Comparison of ENCODE assay signal across 10 mouse cellular contexts in the genomic region with DNA sequence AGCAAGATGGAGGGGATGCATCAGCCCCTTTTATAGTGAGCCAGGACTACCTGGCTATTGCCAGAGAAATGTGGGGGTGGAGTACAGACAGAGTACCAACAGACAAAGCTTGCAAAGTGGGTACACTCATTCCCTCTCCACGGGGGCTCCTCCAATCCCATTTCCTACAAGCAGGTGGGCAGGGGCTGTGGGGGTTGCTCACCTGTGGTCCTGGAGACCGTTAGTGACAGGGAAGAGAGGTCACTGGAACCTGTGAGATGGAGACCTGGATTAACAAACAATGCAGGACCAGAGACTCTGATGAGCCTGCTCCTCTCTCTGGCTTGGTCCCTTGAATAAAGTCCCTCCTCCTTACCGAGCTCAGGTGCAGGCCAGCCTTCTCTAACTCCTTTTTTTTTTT. TPM values are rescaled to one million over a fixed set of nuclear protein-coding genes. Genes with fewer than 3 reads are reported as not detected.
DNase-seq lines count a peak whose midpoint lies in the region; ATAC-seq and TF ChIP-seq lines count a peak whose summit lies in the region.
"Had no signal": no experiment of that assay in that cellular context is flagged by ENCODE, and none has a peak within 500 bp of the region (broad histone marks: within the 10 kb centered on the region; RNA-seq: fewer than 3 reads in every experiment).

No protein-coding gene starts in this region.

- H3K4me3 ChIP-seq in kidney, embryonic 15.5 days (replicated peaks), result peak overlapping the region; percentile 69
- H3K4me3 ChIP-seq in kidney, adult 2 months (ENCODE audit: insufficient read depth, low read depth, low read length), result no peak overlapping the region
- peak overlapping the region; percentile 55; the same call in 1 of the 2 replicates for H3K4me3 ChIP-seq in brown adipose tissue, adult 24 weeks (ENCODE audit: insufficient read depth, low read depth, low read length)
- H3K4me3 ChIP-seq in hindbrain, embryonic 13.5 days, result peak overlapping the region; percentile 76; the same call in 1 of the 2 replicates
- H3K4me3 ChIP-seq in midbrain, embryonic 14.5 days (replicated peaks; ENCODE audit: low read depth, low read length), result peak overlapping the region; percentile 68

- WGBS in kidney, embryonic 15.5 days, result 67% methylated on average over 3 of the region's 3 CpGs
- WGBS in kidney, adult 2 months, result 63% methylated on average over 3 of the region's 3 CpGs
- WGBS in hindbrain, embryonic 13.5 days, result 65% methylated on average over 3 of the region's 3 CpGs
- WGBS in midbrain, embryonic 14.5 days, result 54% methylated on average over 3 of the region's 3 CpGs

- TF ChIP-seq CTCF in kidney, adult 2 months (conservative IDR thresholded peaks at IDR 0.05; ENCODE audit: insufficient read depth, insufficient read length, low read depth, low read length), result no peak

- intact Hi-C loops in gastrocnemius, postnatal 36 days (cut with DNase I), result no loop called here

- peak overlapping the region; percentile 90 for H3K4me2 ChIP-seq in kidney, embryonic 15.5 days
- H3K4me2 ChIP-seq in hindbrain, embryonic 13.5 days, result peak overlapping the region; percentile 89
- peak overlapping the region; percentile 94 for H3K4me2 ChIP-seq in midbrain, embryonic 14.5 days (ENCODE audit: low read length)

- H3K27me3 ChIP-seq in kidney, embryonic 15.5 days, result no peaks in the 10 kb centered on the region
- H3K27me3 ChIP-seq in kidney, adult 2 months (replicated peaks; ENCODE audit: control insufficient read depth, insufficient read depth, low read length), result no peaks in the 10 kb centered on the region
- 0 out of 2 replicates have a peak, but pooled peaks cover 7% of the 10 kb centered on the region for H3K27me3 ChIP-seq in hindbrain, embryonic 13.5 days
- no peaks in the 10 kb centered on the region for H3K27me3 ChIP-seq in midbrain, embryonic 14.5 days (ENCODE audit: control insufficient read depth, insufficient read depth, low read length)

- peaks cover 11% of the 10 kb centered on the region for H3K36me3 ChIP-seq in kidney, embryonic 15.5 days
- no peaks in the 10 kb centered on the region for H3K36me3 ChIP-seq in kidney, adult 2 months (ENCODE audit: control insufficient read depth, insufficient read depth, low read length)
- H3K36me3 ChIP-seq in hindbrain, embryonic 13.5 days, result peaks cover 10% of the 10 kb centered on the region
- H3K36me3 ChIP-seq in midbrain, embryonic 14.5 days (ENCODE audit: control insufficient read depth, insufficient read depth, low read length), result peaks cover 9% of the 10 kb centered on the region

- H3K27ac ChIP-seq in kidney, embryonic 15.5 days, result peak overlapping the region; percentile 85
- H3K27ac ChIP-seq in kidney, adult 2 months (ENCODE audit: insufficient read depth, low read depth, low read length), result no peak overlapping the region
- H3K27ac ChIP-seq in brown adipose tissue, adult 24 weeks (replicated peaks; ENCODE audit: low read depth, low read length), result peak overlapping the region; percentile 49
- no peak overlapping the region for H3K27ac ChIP-seq in hindbrain, embryonic 13.5 days
- H3K27ac ChIP-seq in midbrain, embryonic 14.5 days (replicated peaks; ENCODE audit: low read depth, low read length), result no peak overlapping the region

- peaks cover 12% of the 10 kb centered on the region; the same call in 1 of the 2 replicates for H3K4me1 ChIP-seq in kidney, embryonic 15.5 days
- H3K4me1 ChIP-seq in kidney, adult 2 months (ENCODE audit: control insufficient read depth, insufficient read depth, low read length), result no peaks in the 10 kb centered on the region
- peaks cover 3% of the 10 kb centered on the region; the same call in 1 of the 2 replicates for H3K4me1 ChIP-seq in brown adipose tissue, adult 24 weeks (ENCODE audit: control insufficient read depth, insufficient read depth, insufficient read length, low read length)
- H3K4me1 ChIP-seq in hindbrain, embryonic 13.5 days (replicated peaks), result peaks cover 10% of the 10 kb centered on the region
- no peaks in the 10 kb centered on the region; the same call in 1 of the 2 replicates for H3K4me1 ChIP-seq in midbrain, embryonic 14.5 days (ENCODE audit: control insufficient read depth, insufficient read depth, low read length)

- no peak for TF ChIP-seq POLR2A in kidney, adult 2 months (IDR thresholded peaks at IDR 0.05; ENCODE audit: low read depth, low read length)

- no peaks in the 10 kb centered on the region for H3K9me3 ChIP-seq in kidney, embryonic 15.5 days (replicated peaks)
- no peaks in the 10 kb centered on the region for H3K9me3 ChIP-seq in hindbrain, embryonic 13.5 days
- H3K9me3 ChIP-seq in midbrain, embryonic 14.5 days (ENCODE audit: control insufficient read depth, low read length), result no peaks in the 10 kb centered on the region

- ATAC-seq in kidney, embryonic 15.5 days (replicated peaks; ENCODE audit: low FRiP score), result no peak
- no peak for ATAC-seq in hindbrain, embryonic 13.5 days (ENCODE audit: low FRiP score)
- no peak for ATAC-seq in midbrain, embryonic 14.5 days (ENCODE audit: low FRiP score, low TSS enrichment)

- no peak overlapping the region for H3K9ac ChIP-seq in kidney, embryonic 15.5 days
- H3K9ac ChIP-seq in hindbrain, embryonic 13.5 days, result no peak overlapping the region
- no peak overlapping the region for H3K9ac ChIP-seq in midbrain, embryonic 14.5 days (replicated peaks; ENCODE audit: low read length)

- DNase-seq in kidney, adult 2 months, result no peak
- no peak for DNase-seq in midbrain, embryonic 14.5 days
- DNase-seq in gastrocnemius, postnatal 4 days (ENCODE audit: low spot score in 2 of 2), result no peak
- DNase-seq in testis, postnatal 14 days (ENCODE audit: low spot score), result no peak
- DNase-seq in gastrocnemius, postnatal 36 days, result no peak

RNA-seq across cellular contexts. Expression of gene Relb, which starts 1.5 kb away (rescaled TPM):
- polyA plus RNA-seq in kidney, embryonic 15.5 days (2015; fragmentation: Nextera tagmentation; extraction: Ambion mirVana), result 8.8 and 10.0 TPM in 2 replicates
- 10.4 and 13.3 TPM in 2 replicates for polyA plus RNA-seq in kidney, adult 2 months (2012; rRNA removed)
- polyA plus RNA-seq in brown adipose tissue, adult 24 weeks (2012; ENCODE audit: insufficient read depth, insufficient read length, missing spikeins), result 7.1 and 10.5 TPM in 2 replicates
- polyA plus RNA-seq in hindbrain, embryonic 13.5 days (2015; fragmentation: Nextera tagmentation; extraction: Ambion mirVana), result 4.9 and 5.4 TPM in 2 replicates
- 4.5 and 5.2 TPM in 2 replicates for polyA plus RNA-seq in midbrain, embryonic 14.5 days (2014; fragmentation: Nextera tagmentation; extraction: Ambion mirVana)
- total RNA-seq in gastrocnemius, postnatal 4 days (2021), result 10 to 100 TPM; 10.4 to 10.7 TPM
- total RNA-seq in gastrocnemius, postnatal 36 days (2021), result 1 to 10 TPM; 5.1 to 6.0 TPM

RNA-seq across cellular contexts. Expression of gene Clasrp, which starts 23.4 kb away (rescaled TPM):
- polyA plus RNA-seq in kidney, embryonic 15.5 days (2015; fragmentation: Nextera tagmentation; extraction: Ambion mirVana), result 50.6 and 58.6 TPM in 2 replicates
- polyA plus RNA-seq in kidney, adult 2 months (2012; rRNA removed), result 29.0 and 54.8 TPM in 2 replicates
- polyA plus RNA-seq in brown adipose tissue, adult 24 weeks (2012; ENCODE audit: insufficient read depth, insufficient read length, missing spikeins), result 9.6 and 17.9 TPM in 2 replicates
- 54.2 and 60.5 TPM in 2 replicates for polyA plus RNA-seq in hindbrain, embryonic 13.5 days (2015; fragmentation: Nextera tagmentation; extraction: Ambion mirVana)
- polyA plus RNA-seq in midbrain, embryonic 14.5 days (2014; fragmentation: Nextera tagmentation; extraction: Ambion mirVana), result 44.7 and 50.4 TPM in 2 replicates
- total RNA-seq in gastrocnemius, postnatal 4 days (2021), result 10 to 100 TPM; 29.9 to 32.8 TPM
- total RNA-seq in gastrocnemius, postnatal 36 days (2021), result 10 to 100 TPM; 10.9 to 12.0 TPM

RNA-seq across cellular contexts. Expression of gene Clptm1, which starts 37.1 kb away (rescaled TPM):
- polyA plus RNA-seq in kidney, embryonic 15.5 days (2015; fragmentation: Nextera tagmentation; extraction: Ambion mirVana), result 81.9 and 91.5 TPM in 2 replicates
- 144 and 182 TPM in 2 replicates for polyA plus RNA-seq in kidney, adult 2 months (2012; rRNA removed)
- 72.2 and 77.2 TPM in 2 replicates for polyA plus RNA-seq in brown adipose tissue, adult 24 weeks (2012; ENCODE audit: insufficient read depth, insufficient read length, missing spikeins)
- 108 and 109 TPM in 2 replicates for polyA plus RNA-seq in hindbrain, embryonic 13.5 days (2015; fragmentation: Nextera tagmentation; extraction: Ambion mirVana)
- 132 and 134 TPM in 2 replicates for polyA plus RNA-seq in midbrain, embryonic 14.5 days (2014; fragmentation: Nextera tagmentation; extraction: Ambion mirVana)
- 10 to 100 TPM; 51.9 to 62.0 TPM for total RNA-seq in gastrocnemius, postnatal 4 days (2021)
- 10 to 100 TPM; 39.2 to 45.7 TPM for total RNA-seq in gastrocnemius, postnatal 36 days (2021)

RNA-seq across cellular contexts. Expression of gene Apoc2, which starts 50.0 kb away (rescaled TPM):
- 8.8 and 13.1 TPM in 2 replicates for polyA plus RNA-seq in kidney, embryonic 15.5 days (2015; fragmentation: Nextera tagmentation; extraction: Ambion mirVana)
- polyA plus RNA-seq in kidney, adult 2 months (2012; rRNA removed), result 0.42 and 0.57 TPM in 2 replicates
- 1.7 TPM in 1 of 2 replicates, not detected in the other for polyA plus RNA-seq in brown adipose tissue, adult 24 weeks (2012; ENCODE audit: insufficient read depth, insufficient read length, missing spikeins)
- polyA plus RNA-seq in hindbrain, embryonic 13.5 days (2015; fragmentation: Nextera tagmentation; extraction: Ambion mirVana), result 0.56 TPM in 1 of 2 replicates, not detected in the other
- 0.37 TPM in 1 of 2 replicates, not detected in the other for polyA plus RNA-seq in midbrain, embryonic 14.5 days (2014; fragmentation: Nextera tagmentation; extraction: Ambion mirVana)
- 1 to 10 TPM in 1 of 2 experiments, under 1 TPM in 1; 0.88 to 2.1 TPM for total RNA-seq in gastrocnemius, postnatal 4 days (2021)
- under 1 TPM in 1 of 2 experiments, not detected in 1; 0.99 TPM for total RNA-seq in gastrocnemius, postnatal 36 days (2021)
- total RNA-seq: hematopoietic stem cell, adult 5-6 weeks had no signal
- polyA plus RNA-seq: activated CD4-positive, CD25-positive, alpha-beta regulatory T cell, adult 4 months had no signal

RNA-seq across cellular contexts. Expression of gene Gemin7, which starts 50.3 kb away (rescaled TPM):
- 148 and 161 TPM in 2 replicates for polyA plus RNA-seq in kidney, embryonic 15.5 days (2015; fragmentation: Nextera tagmentation; extraction: Ambion mirVana)
- 143 and 149 TPM in 2 replicates for polyA plus RNA-seq in kidney, adult 2 months (2012; rRNA removed)
- polyA plus RNA-seq in brown adipose tissue, adult 24 weeks (2012; ENCODE audit: insufficient read depth, insufficient read length, missing spikeins), result 44.2 and 47.4 TPM in 2 replicates
- polyA plus RNA-seq in hindbrain, embryonic 13.5 days (2015; fragmentation: Nextera tagmentation; extraction: Ambion mirVana), result 139 and 144 TPM in 2 replicates
- 140 and 154 TPM in 2 replicates for polyA plus RNA-seq in midbrain, embryonic 14.5 days (2014; fragmentation: Nextera tagmentation; extraction: Ambion mirVana)
- total RNA-seq in gastrocnemius, postnatal 4 days (2021), result 10 to 100 TPM; 52.3 to 56.4 TPM
- 10 to 100 TPM; 59.1 to 65.1 TPM for total RNA-seq in gastrocnemius, postnatal 36 days (2021)

Comparison
In these comparisons a context has a peak if more than half of its experiments do, and no peak if none do; other contexts are left out.
1. H3K27ac ChIP-seq: peak in kidney, embryonic 15.5 days (single experiment) and brown adipose tissue, adult 24 weeks (single experiment); none in kidney, adult 2 months (single experiment), hindbrain, embryonic 13.5 days (single experiment) and midbrain, embryonic 14.5 days (single experiment).
2. Peak in every context shown above with its lines, with median percentiles within 50 percentile points of each other: H3K4me2 ChIP-seq.